14 mouse cellular contexts compared by ENCODE assay signal in genomic region chr4:44813770-44814169, GRCm38 (mm10). TPM values are rescaled to one million over a fixed set of nuclear protein-coding genes. Genes with fewer than 3 reads are reported as not detected.
DNase-seq lines count a peak whose midpoint lies in the region; ATAC-seq and TF ChIP-seq lines count a peak whose summit lies in the region.
"Had no signal": no experiment of that assay in that cellular context is flagged by ENCODE, and none has a peak within 500 bp of the region (broad histone marks: within the 10 kb centered on the region; RNA-seq: fewer than 3 reads in every experiment).

No protein-coding gene starts in this region.

- H3K4me3 ChIP-seq in heart, postnatal 0 days (ENCODE audit: low read depth, low read length): no peak overlapping the region
- H3K4me3 ChIP-seq in liver, embryonic 15.5 days (replicated peaks): no peak overlapping the region
- H3K4me3 ChIP-seq: limb, embryonic 13.5 days had no signal

- peak overlapping the region; percentile 11; the same call in 1 of the 2 replicates for H3K4me2 ChIP-seq in heart, postnatal 0 days (ENCODE audit: low read depth, low read length)
- H3K4me2 ChIP-seq in liver, embryonic 15.5 days: no peak overlapping the region; the same call in 1 of the 2 replicates
- H3K4me2 ChIP-seq: hindbrain, embryonic 14.5 days; limb, embryonic 13.5 days had no signal

- H3K27me3 ChIP-seq in heart, postnatal 0 days (ENCODE audit: control insufficient read depth, insufficient read depth, low read length): no peaks in the 10 kb centered on the region
- H3K27me3 ChIP-seq in liver, embryonic 15.5 days: no peaks in the 10 kb centered on the region
- H3K27me3 ChIP-seq: CH12.LX; limb, embryonic 13.5 days had no signal

- peaks cover 6% of the 10 kb centered on the region for H3K4me1 ChIP-seq in heart, postnatal 0 days (ENCODE audit: control insufficient read depth, insufficient read depth)
- H3K4me1 ChIP-seq in liver, embryonic 15.5 days (replicated peaks): peaks cover 16% of the 10 kb centered on the region
- H3K4me1 ChIP-seq: limb, embryonic 13.5 days had no signal

- ATAC-seq in heart, postnatal 0 days (ENCODE audit: insufficient read depth, low read depth): no peak; the same call in 1 of the 2 replicates
- peak; percentile 75 for ATAC-seq in liver, embryonic 15.5 days (ENCODE audit: insufficient read depth)
- no peak for ATAC-seq in cerebellum, adult (ENCODE audit: insufficient number of reproducible peaks, low FRiP score, low TSS enrichment)

- no peak overlapping the region for H3K27ac ChIP-seq in heart, postnatal 0 days (ENCODE audit: low read depth)
- no peak overlapping the region for H3K27ac ChIP-seq in liver, embryonic 15.5 days (replicated peaks)
- H3K27ac ChIP-seq: hindbrain, embryonic 14.5 days; limb, embryonic 13.5 days had no signal

- H3K9ac ChIP-seq in heart, postnatal 0 days (replicated peaks; ENCODE audit: low read depth, low read length): no peak overlapping the region
- H3K9ac ChIP-seq in liver, embryonic 15.5 days: no peak overlapping the region
- H3K9ac ChIP-seq: hindbrain, embryonic 14.5 days; limb, embryonic 13.5 days had no signal

- DNase-seq in heart, postnatal 0 days (ENCODE audit: low spot score): peak; percentile 13
- DNase-seq in heart, postnatal 10 days: no peak
- peak; percentile 90 for DNase-seq in 416B (ENCODE audit: low read depth)
- peak; percentile 48 for DNase-seq in brain, embryonic 14.5 days (ENCODE audit: low read depth)
- DNase-seq in cerebellum, adult 18-20 months: no peak
- DNase-seq in ovary, postnatal 14 days (ENCODE audit: low spot score): no peak
- DNase-seq: cerebellum, postnatal 14 days; gastrocnemius, postnatal 10 days; kidney, postnatal 25 days had no signal

- no peak for TF ChIP-seq EP300 in heart, postnatal 0 days (IDR thresholded peaks at IDR 0.05; ENCODE audit: low read depth)

- intact Hi-C loops in heart, postnatal 10 days (cut with DNase I): no loop called here

- 0 out of 2 replicates have a peak, but pooled peaks cover 3% of the 10 kb centered on the region for H3K9me3 ChIP-seq in heart, postnatal 0 days (replicated peaks; ENCODE audit: control insufficient read depth, low read length)
- no peaks in the 10 kb centered on the region for H3K9me3 ChIP-seq in liver, embryonic 15.5 days (replicated peaks)
- H3K9me3 ChIP-seq: limb, embryonic 13.5 days had no signal

- no peaks in the 10 kb centered on the region for H3K36me3 ChIP-seq in heart, postnatal 0 days (replicated peaks; ENCODE audit: control insufficient read depth, insufficient read depth, low read length)
- no peaks in the 10 kb centered on the region for H3K36me3 ChIP-seq in liver, embryonic 15.5 days (replicated peaks)
- H3K36me3 ChIP-seq: limb, embryonic 13.5 days had no signal

- no peak for TF ChIP-seq POLR2A in brain, embryonic 14.5 days (IDR thresholded peaks at IDR 0.05; ENCODE audit: borderline replicate concordance, extremely low read depth, insufficient read depth, insufficient read length, poor library complexity, severe bottlenecking)

- TF ChIP-seq CTCF in heart, postnatal 0 days (IDR thresholded peaks at IDR 0.05; ENCODE audit: low read depth): no peak
- no peak for TF ChIP-seq CTCF in brain, embryonic 14.5 days (IDR thresholded peaks at IDR 0.05; ENCODE audit: borderline replicate concordance, extremely low read depth, insufficient read depth, insufficient read length)

- 8% methylated on average over 4 of the region's 4 CpGs for WGBS in heart, postnatal 0 days
- WGBS in liver, embryonic 15.5 days (ENCODE audit: insufficient replicate concordance): 18% methylated on average over 4 of the region's 4 CpGs

RNA-seq across cellular contexts. Expression of gene Zcchc7, which starts 58.1 kb away (rescaled TPM):
- total RNA-seq in heart, postnatal 0 days (2014; rRNA removed; ENCODE audit: low replicate concordance): 7.3 and 14.1 TPM in 2 replicates
- 21.4 and 22.4 TPM in 2 replicates for polyA plus RNA-seq in heart, postnatal 0 days (2015; fragmentation: Nextera tagmentation; extraction: Ambion mirVana)
- 10 to 100 TPM; 19.1 to 19.9 TPM for total RNA-seq in heart, postnatal 10 days (2021)
- polyA plus RNA-seq in brain, embryonic 14.5 days (2012; rRNA removed): 34.9 and 38.1 TPM in 2 replicates
- polyA plus RNA-seq in liver, embryonic 15.5 days (2015; fragmentation: Nextera tagmentation; extraction: Ambion mirVana): 11.5 and 13.0 TPM in 2 replicates

Comparison
In these comparisons a context has a peak if more than half of its experiments do, and no peak if none do; other contexts are left out.
1. DNase-seq: peak in heart, postnatal 0 days (single experiment), 416B (single experiment) and brain, embryonic 14.5 days (single experiment); none in heart, postnatal 10 days (0 of 2), cerebellum, adult 18-20 months (0 of 2) and ovary, postnatal 14 days (single experiment).